Mouse (Mus musculus): Measurements from ENCODE around the gene Krt5. TPM values are rescaled to one million over a fixed set of nuclear protein-coding genes. Genes with fewer than 3 reads are reported as not detected.

The Krt5 gene
- polyA plus RNA-seq, 1 experiment from 2014 or later, result 0.57 TPM

DNA sequence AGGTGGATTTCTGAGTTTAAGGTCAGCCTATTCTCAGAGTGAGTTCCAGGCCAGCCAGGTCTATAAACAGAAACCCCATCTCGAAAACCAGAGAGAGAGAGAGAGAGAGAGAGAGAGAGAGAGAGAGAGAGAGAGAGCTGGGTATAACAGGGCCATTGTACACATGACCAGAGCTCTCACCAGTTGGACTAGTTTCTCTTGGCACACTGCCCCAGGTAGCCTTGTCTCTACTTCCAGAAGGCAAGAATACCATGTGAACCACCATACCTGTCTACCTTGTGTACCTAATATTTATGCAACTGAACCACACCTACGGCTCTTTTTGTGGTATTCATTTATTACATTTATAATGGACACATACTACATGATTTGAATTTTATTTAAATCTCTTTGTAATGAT is 24.5 kb downstream of the Krt5 start:
- Histone ChIP-seq H3K9ac (ENCODE audit: low read length) (no peak overlapping the region), H3K4me1 (replicated peaks; ENCODE audit: control insufficient read depth, insufficient read depth, low read length) (no peaks in the 10 kb centered on the region), H3K9me3 (ENCODE audit: control insufficient read depth, low read length) (no peaks in the 10 kb centered on the region), H3K27me3 (ENCODE audit: control insufficient read depth, insufficient read depth, low read length) (no peaks in the 10 kb centered on the region), H3K36me3 (ENCODE audit: control insufficient read depth, insufficient read depth, low read length) (no peaks in the 10 kb centered on the region), H3K4me2 (ENCODE audit: low read depth, low read length, severe bottlenecking) (no peak overlapping the region), H3K27ac (ENCODE audit: low read depth, low read length) (no peak overlapping the region), H3K4me3 (ENCODE audit: low read depth, low read length) (no peak overlapping the region)
- DNase-seq (ENCODE audit: low spot score) (no peak), ATAC-seq (replicated peaks; ENCODE audit: low FRiP score) (no peak)
- 69% methylated on average over 2 of the region's 2 CpGs for WGBS

DNA sequence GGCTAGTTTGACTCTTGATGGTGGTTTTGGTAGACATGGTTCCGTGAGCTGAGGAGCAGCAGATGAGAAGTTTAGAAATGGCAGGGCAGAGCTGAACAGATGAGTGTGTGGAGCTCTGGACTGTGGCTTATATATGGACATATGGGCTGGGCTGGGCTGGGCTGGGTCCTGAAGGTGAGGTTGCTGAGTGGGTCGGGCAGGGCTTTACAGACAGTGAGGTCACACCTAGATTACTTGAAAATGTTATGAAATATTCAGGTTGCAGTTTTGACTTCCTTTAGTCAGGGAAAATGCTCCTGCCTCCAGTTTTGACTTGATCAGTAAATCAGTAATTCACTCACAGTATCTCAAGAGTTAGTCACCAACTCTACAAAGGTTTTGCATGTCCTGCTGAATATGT is 32.5 kb downstream of the Krt5 start, which contains the start of gene Krt6b:
Krt6b (minus strand) TSS at position 101 of the 400 bp plus-strand sequence.
- 88% methylated on average over 2 of the region's 2 CpGs for WGBS
- ATAC-seq (replicated peaks; ENCODE audit: low FRiP score) (no peak), DNase-seq (ENCODE audit: low spot score) (no peak)

DNA sequence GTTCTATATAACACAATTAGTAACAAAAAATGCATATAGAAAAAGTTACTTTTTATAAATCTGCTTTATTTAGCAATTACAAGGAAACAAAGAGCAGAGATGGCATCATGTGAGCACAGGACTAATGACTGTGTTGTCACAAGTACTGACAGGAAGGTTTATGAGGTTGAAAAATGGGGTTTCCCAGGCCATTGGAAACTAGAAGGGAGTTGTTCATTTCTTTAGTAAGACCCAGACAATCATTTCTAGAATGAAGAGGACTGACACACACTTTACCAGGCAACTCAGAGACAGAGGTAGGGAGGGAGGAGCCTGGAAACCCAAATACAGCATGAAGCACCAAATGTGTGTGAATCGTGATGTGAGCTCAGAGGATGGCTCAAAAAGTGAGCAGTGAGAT is 36.7 kb downstream of the Krt5 start:
- Histone ChIP-seq H3K4me2 (ENCODE audit: low read depth, low read length, severe bottlenecking) (no peak overlapping the region), H3K9me3 (ENCODE audit: control insufficient read depth, low read length) (no peaks in the 10 kb centered on the region), H3K36me3 (ENCODE audit: control insufficient read depth, insufficient read depth, low read length) (no peaks in the 10 kb centered on the region), H3K4me3 (ENCODE audit: low read depth, low read length) (no peak overlapping the region), H3K4me1 (replicated peaks; ENCODE audit: control insufficient read depth, insufficient read depth, low read length) (no peaks in the 10 kb centered on the region), H3K27ac (ENCODE audit: low read depth, low read length) (no peak overlapping the region), H3K9ac (ENCODE audit: low read length) (no peak overlapping the region), H3K27me3 (ENCODE audit: control insufficient read depth, insufficient read depth, low read length) (no peaks in the 10 kb centered on the region)
- ATAC-seq (replicated peaks; ENCODE audit: low FRiP score) (no peak), DNase-seq (ENCODE audit: low spot score) (no peak)
- 90% methylated on average over 1 of the region's 1 CpGs for WGBS

More for the DNA sequence above, 32.5 kb downstream of the Krt5 start, which contains the start of gene Krt6b:
- no peaks in the 10 kb centered on the region for H3K4me1 ChIP-seq (replicated peaks; ENCODE audit: control insufficient read depth, insufficient read depth, low read length)
- no peaks in the 10 kb centered on the region for H3K27me3 ChIP-seq (ENCODE audit: control insufficient read depth, insufficient read depth, low read length)
- no peak within 1 kb of the TSS for H3K27ac ChIP-seq (ENCODE audit: low read depth, low read length)
- H3K4me2 ChIP-seq (ENCODE audit: low read depth, low read length, severe bottlenecking), result no peak within 1 kb of the TSS
- H3K9ac ChIP-seq (ENCODE audit: low read length), result no peak within 1 kb of the TSS
- H3K4me3 ChIP-seq (ENCODE audit: low read depth, low read length), result no peak within 1 kb of the TSS
- H3K9me3 ChIP-seq (ENCODE audit: control insufficient read depth, low read length), result no peaks in the 10 kb centered on the region
- H3K36me3 ChIP-seq (ENCODE audit: control insufficient read depth, insufficient read depth, low read length), result no peaks in the 10 kb centered on the region

Small RNA genes lying within 50 kb of the gene (microRNA-seq; reads per million reads assigned to microRNA genes)
- gene Gm44323 (ENCODE audit: insufficient number of aligned reads) (not detected), gene Gm44342 (ENCODE audit: insufficient number of aligned reads) (not detected), gene Gm44383 (ENCODE audit: insufficient number of aligned reads) (not detected)

Other genes starting within 250 kb of the Krt5 start
- not detected in 2 replicates for gene Krt81, start 249.1 kb downstream of the Krt5 start, polyA plus RNA-seq (2014; fragmentation: Nextera tagmentation; extraction: Ambion mirVana)
- not detected in 2 replicates for gene Krt86, start 239.4 kb downstream of the Krt5 start, polyA plus RNA-seq (2014; fragmentation: Nextera tagmentation; extraction: Ambion mirVana)
- 0.27 TPM in 1 of 2 replicates, not detected in the other for gene Krt83, start 221.4 kb downstream of the Krt5 start, polyA plus RNA-seq (2014; fragmentation: Nextera tagmentation; extraction: Ambion mirVana)
- gene Gm49425, start 195.6 kb downstream of the Krt5 start, polyA plus RNA-seq (2014; fragmentation: Nextera tagmentation; extraction: Ambion mirVana), result not detected in 2 replicates
- not detected in 2 replicates for gene Krt84, start 180.1 kb downstream of the Krt5 start, polyA plus RNA-seq (2014; fragmentation: Nextera tagmentation; extraction: Ambion mirVana)
- gene Krt82, start 162.2 kb downstream of the Krt5 start, polyA plus RNA-seq (2014; fragmentation: Nextera tagmentation; extraction: Ambion mirVana), result not detected in 2 replicates
- 0.21 and 0.41 TPM in 2 replicates for gene Krt90, start 149.9 kb downstream of the Krt5 start, polyA plus RNA-seq (2014; fragmentation: Nextera tagmentation; extraction: Ambion mirVana)
- gene Krt75, start 139.0 kb downstream of the Krt5 start, polyA plus RNA-seq (2014; fragmentation: Nextera tagmentation; extraction: Ambion mirVana), result not detected in 2 replicates
- gene Gm5414, start 84.7 kb downstream of the Krt5 start, polyA plus RNA-seq (2014; fragmentation: Nextera tagmentation; extraction: Ambion mirVana), result not detected in 2 replicates
- gene Gm5478, start 65.5 kb downstream of the Krt5 start, polyA plus RNA-seq (2014; fragmentation: Nextera tagmentation; extraction: Ambion mirVana), result not detected in 2 replicates
- gene Krt6b, start 32.6 kb downstream of the Krt5 start, polyA plus RNA-seq (2014; fragmentation: Nextera tagmentation; extraction: Ambion mirVana), result not detected in 2 replicates
- gene Krt6a, start 18.6 kb downstream of the Krt5 start, polyA plus RNA-seq (2014; fragmentation: Nextera tagmentation; extraction: Ambion mirVana), result not detected in 2 replicates
- gene Krt71, start 30.2 kb upstream of the Krt5 start, polyA plus RNA-seq (2014; fragmentation: Nextera tagmentation; extraction: Ambion mirVana), result not detected in 2 replicates
- gene Krt72, start 73.6 kb upstream of the Krt5 start, polyA plus RNA-seq (2014; fragmentation: Nextera tagmentation; extraction: Ambion mirVana), result not detected in 2 replicates
- 0.12 TPM in 1 of 2 replicates, not detected in the other for gene Krt73, start 89.4 kb upstream of the Krt5 start, polyA plus RNA-seq (2014; fragmentation: Nextera tagmentation; extraction: Ambion mirVana)
- not detected in 2 replicates for gene Krt2, start 105.3 kb upstream of the Krt5 start, polyA plus RNA-seq (2014; fragmentation: Nextera tagmentation; extraction: Ambion mirVana)
- 2.6 TPM in 2 replicates for gene Krt1, start 137.9 kb upstream of the Krt5 start, polyA plus RNA-seq (2014; fragmentation: Nextera tagmentation; extraction: Ambion mirVana)
- not detected in 2 replicates for gene Krt77, start 156.8 kb upstream of the Krt5 start, polyA plus RNA-seq (2014; fragmentation: Nextera tagmentation; extraction: Ambion mirVana)
- gene Krt76, start 180.0 kb upstream of the Krt5 start, polyA plus RNA-seq (2014; fragmentation: Nextera tagmentation; extraction: Ambion mirVana), result not detected in 2 replicates
- gene Krt4, start 211.8 kb upstream of the Krt5 start, polyA plus RNA-seq (2014; fragmentation: Nextera tagmentation; extraction: Ambion mirVana), result not detected in 2 replicates
- gene Krt79, start 227.4 kb upstream of the Krt5 start, polyA plus RNA-seq (2014; fragmentation: Nextera tagmentation; extraction: Ambion mirVana), result 0.12 TPM in 1 of 2 replicates, not detected in the other
- gene Krt78, start 241.4 kb upstream of the Krt5 start, polyA plus RNA-seq (2014; fragmentation: Nextera tagmentation; extraction: Ambion mirVana), result not detected in 2 replicates